Mouse (Mus musculus) MEL (cell line): Measurements from ENCODE around the gene Nudt8. TPM values are rescaled to one million over a fixed set of nuclear protein-coding genes. Genes with fewer than 3 reads are reported as not detected.

ENCODE experiments used
- DNase-seq: peaks from one replicate; pipeline ENCODE4 v3.0.0; 2011; ENCODE audit warnings: low read depth, low spot score
- H3K27ac ChIP-seq: 2 replicates; pipeline ENCODE4 v1.5.1; 2012; ENCODE audit warnings: low read depth, mild to moderate bottlenecking, control low read depth, low read length, moderate library complexity; ENCODE audit not compliant: control insufficient read depth
- H3K27me3 ChIP-seq, 2 experiments: fragments of 150-350 bp in 1 of 2; sonication (generic) in 1 of 2; 2 replicates each; pipeline ENCODE4 v1.6.1; 2012; ENCODE audit warnings: low read length in 2 of 2, mild to moderate bottlenecking in 2 of 2, improper control_type of control experiment in 1 of 2, moderate library complexity in 1 of 2; ENCODE audit not compliant: insufficient read depth in 2 of 2, control insufficient read depth in 1 of 2
- H3K36me3 ChIP-seq, 2 experiments: 2 replicates each; pipeline ENCODE4 v1.6.1; 2012 to 2014; ENCODE audit warnings: low read length in 2 of 2, improper control_type of control experiment in 1 of 2, inconsistent platforms in 1 of 2, mild to moderate bottlenecking in 1 of 2; ENCODE audit not compliant: insufficient read depth in 2 of 2, control insufficient read depth in 1 of 2
- H3K4me1 ChIP-seq, 2 experiments: fragments of 150-350 bp in 1 of 2; sonication (generic) in 1 of 2; 2 replicates each; pipeline ENCODE4 v1.6.1; 2012; ENCODE audit warnings: low read length in 2 of 2, improper control_type of control experiment in 1 of 2, mild to moderate bottlenecking in 1 of 2; ENCODE audit not compliant: insufficient read depth in 2 of 2, control insufficient read depth in 1 of 2
- H3K4me3 ChIP-seq, 2 experiments: fragments of 150-350 bp in 1 of 2; sonication (generic) in 1 of 2; 2 replicates each; pipeline ENCODE4 v1.5.1; 2012; ENCODE audit warnings: low read depth in 2 of 2, low read length in 2 of 2, mild to moderate bottlenecking in 2 of 2, moderate library complexity in 2 of 2, control low read depth in 1 of 2, improper control_type of control experiment in 1 of 2; ENCODE audit not compliant: control insufficient read depth in 1 of 2, insufficient read depth in 1 of 2
- H3K79me2 ChIP-seq: 2 replicates; pipeline ENCODE4 v1.6.1; 2012; ENCODE audit warnings: mild to moderate bottlenecking, low read length, moderate library complexity; ENCODE audit not compliant: control insufficient read depth, poor library complexity, insufficient read depth
- H3K9ac ChIP-seq: 2 replicates; pipeline ENCODE4 v1.6.1; 2012; ENCODE audit warnings: low read depth, mild to moderate bottlenecking, control low read depth, low read length, moderate library complexity; ENCODE audit not compliant: control insufficient read depth, poor library complexity, severe bottlenecking
- H3K9me3 ChIP-seq: fragments of 150-350 bp; sonication (generic); replicated peaks from 2 replicates; pipeline ENCODE4 v1.6.1; 2012; ENCODE audit warnings: mild to moderate bottlenecking, low read length, improper control_type of control experiment, moderate library complexity; ENCODE audit not compliant: insufficient read depth
- ETS1 ChIP-seq: IDR thresholded peaks from 2 replicates; pipeline ENCODE4 v1.6.1; 2012; ENCODE audit warnings: low read depth, mild to moderate bottlenecking, inconsistent platforms, low read length, improper control_type of control experiment, moderate library complexity
- KAT2A ChIP-seq: conservative IDR thresholded peaks from 2 replicates; pipeline ENCODE4 v1.6.1; 2012; ENCODE audit warnings: low read depth, low read length, improper control_type of control experiment, inconsistent platforms
- MAX ChIP-seq: IDR thresholded peaks from 2 replicates; pipeline ENCODE4 v1.6.1; 2011; ENCODE audit warnings: low read length, improper control_type of control experiment
- MAZ ChIP-seq: IDR thresholded peaks from 2 replicates; pipeline ENCODE4 v1.6.1; 2012; ENCODE audit warnings: low read depth, mild to moderate bottlenecking, inconsistent platforms, low read length, improper control_type of control experiment
- MXI1 ChIP-seq: IDR thresholded peaks from 2 replicates; pipeline ENCODE4 v1.6.1; 2011; ENCODE audit warnings: mild to moderate bottlenecking, low read depth, low read length, improper control_type of control experiment
- MYC ChIP-seq: IDR thresholded peaks from 2 replicates; pipeline ENCODE4 v1.6.1; 2011; ENCODE audit warnings: low read depth, mild to moderate bottlenecking, low read length, improper control_type of control experiment, moderate library complexity
- POLR2A ChIP-seq, 2 experiments: IDR thresholded peaks; 2 replicates each; pipeline ENCODE4 v1.6.1; 2011 to 2012; ENCODE audit warnings: low read length in 2 of 2, mild to moderate bottlenecking in 2 of 2, control low read depth in 1 of 2, improper control_type of control experiment in 1 of 2, low read depth in 1 of 2, moderate library complexity in 1 of 2; ENCODE audit not compliant: control insufficient read depth in 1 of 2, insufficient read depth in 1 of 2, poor library complexity in 1 of 2
- POLR2AphosphoS5 ChIP-seq: IDR thresholded peaks from 2 replicates; pipeline ENCODE4 v1.6.1; 2012; ENCODE audit warnings: low read depth, borderline replicate concordance, mild to moderate bottlenecking, inconsistent platforms, low read length, moderate library complexity, mixed read lengths
- RAD21 ChIP-seq: IDR thresholded peaks from 2 replicates; pipeline ENCODE4 v1.6.1; 2011; ENCODE audit warnings: mild to moderate bottlenecking, low read depth, low read length, improper control_type of control experiment
- TCF12 ChIP-seq: IDR thresholded peaks from 2 replicates; pipeline ENCODE4 v1.6.1; 2014; ENCODE audit warnings: low read depth, mild to moderate bottlenecking, inconsistent platforms, low read length, improper control_type of control experiment, moderate library complexity
- ZNF384 ChIP-seq: IDR thresholded peaks from 2 replicates; pipeline ENCODE4 v1.6.1; 2012; ENCODE audit warnings: low read depth, mild to moderate bottlenecking, inconsistent platforms, low read length, improper control_type of control experiment
- polyA plus RNA-seq, 2 experiments: library from polyadenylated mRNA; stranded (reverse) in 1 of 2; unstranded in 1 of 2; fragments of >175 nt in 1 of 2; fragments of >200 nt in 1 of 2; gene quantifications; 2 replicates each; pipeline versions ENCODE4 v1.2.1 to v1.2.4; 2012; ENCODE audit warnings: low replicate concordance in 2 of 2, low read depth in 1 of 2; ENCODE audit not compliant: insufficient read length in 2 of 2, insufficient read depth in 1 of 2, missing spikeins in 1 of 2
- total RNA-seq: library from RNA; depleted of rRNA; stranded (reverse); fragments of 300-350 nt; gene quantifications from 2 replicates; pipeline ENCODE4 v1.2.3, GENCODE M21; 2012

Nudt8 gene
- total and polyA plus RNA-seq, 3 experiments = 58.1 to 71.5 TPM; not detected in 1

GRCm38 (mm10) chr19:4023185-4023584 lies 22.8 kb downstream of the Nudt8 start:
- H3K9ac ChIP-seq = no peak overlapping the region
- DNase-seq = no peak
- TF ChIP-seq ZNF384 = no peak
- no peaks in the 10 kb centered on the region for H3K27me3 ChIP-seq
- no peak overlapping the region for H3K27ac ChIP-seq
- H3K4me1 ChIP-seq = peaks cover 0 to 3% of the 10 kb centered on the region in 2 experiments; a peak in 2 of 4 replicates
- H3K4me3 ChIP-seq = no peak overlapping the region
- no peaks in the 10 kb centered on the region for H3K9me3 ChIP-seq
- no peaks in the 10 kb centered on the region for H3K36me3 ChIP-seq
- no peaks in the 10 kb centered on the region for H3K79me2 ChIP-seq

- Histone ChIP-seq H3K36me3 (no peaks in the 10 kb centered on the region), H3K4me1 (no peaks in the 10 kb centered on the region), H3K9me3 (no peaks in the 10 kb centered on the region), H3K4me3 (no peak overlapping the region), H3K27me3 (no peaks in the 10 kb centered on the region), H3K79me2 (no peaks in the 10 kb centered on the region), H3K27ac (no peak overlapping the region)
- DNase-seq = no peak
- TF ChIP-seq RAD21 (no peak), MAZ (no peak), POLR2A (IDR thresholded peaks at IDR 0.05; ENCODE audit: control insufficient read depth in 1 of 2, insufficient read depth in 1 of 2, low read depth in 1 of 2, low read length in 2 of 2, poor library complexity in 1 of 2) (no peak)
- TF ChIP-seq, all 39 proteins: peak for 0
- no peak overlapping the region for H3K9ac ChIP-seq
Measured at GRCm38 (mm10) chr19:4027576-4027975, 27.2 kb downstream of the Nudt8 start.

GRCm38 (mm10) chr19:4032668-4033067 lies 32.3 kb downstream of the Nudt8 start:
- H3K4me3 ChIP-seq = no peak overlapping the region
- no peak for DNase-seq
- H3K27me3 ChIP-seq = no peaks in the 10 kb centered on the region
- H3K4me1 ChIP-seq = peaks cover 0 to 8% of the 10 kb centered on the region in 2 experiments; a peak in 2 of 4 replicates
- H3K79me2 ChIP-seq = peaks cover 4% of the 10 kb centered on the region
- H3K9me3 ChIP-seq = no peaks in the 10 kb centered on the region
- peaks cover 0 to 2% of the 10 kb centered on the region in 2 experiments; a peak in 1 of 4 replicates for H3K36me3 ChIP-seq
- no peak overlapping the region for H3K27ac ChIP-seq
- TF ChIP-seq MXI1 (no peak), MAX (no peak)
- H3K9ac ChIP-seq = no peak overlapping the region

- peaks cover 0 to 8% of the 10 kb centered on the region in 2 experiments; a peak in 2 of 4 replicates for H3K4me1 ChIP-seq
- H3K27ac ChIP-seq = no peak overlapping the region
- no peak overlapping the region for H3K9ac ChIP-seq
- no peak for DNase-seq
- peaks cover 4% of the 10 kb centered on the region for H3K79me2 ChIP-seq
- H3K4me3 ChIP-seq = no peak overlapping the region
- TF ChIP-seq MYC (no peak), KAT2A (no peak), TCF12 (no peak), ETS1 (no peak), POLR2AphosphoS5 (no peak)
- H3K9me3 ChIP-seq = no peaks in the 10 kb centered on the region
- H3K36me3 ChIP-seq = peaks cover 0 to 2% of the 10 kb centered on the region in 2 experiments; a peak in 2 of 4 replicates
- no peaks in the 10 kb centered on the region for H3K27me3 ChIP-seq
Measured at GRCm38 (mm10) chr19:4033298-4033697, 32.9 kb downstream of the Nudt8 start.
